Mouse (Mus musculus) mouse trophoblast stem cell (cell line): ENCODE data around the gene Nrde2.

ENCODE experiments used
- in situ Hi-C, 2 experiments: fragments of 300-500 bp; cut with MseI, MboI; formaldehyde crosslinking; loops; 2 replicates in 1 of 2; 3 replicates in 1 of 2; pipeline ENCODE4 v1.15.1; 2025

The Nrde2 gene

DNA sequence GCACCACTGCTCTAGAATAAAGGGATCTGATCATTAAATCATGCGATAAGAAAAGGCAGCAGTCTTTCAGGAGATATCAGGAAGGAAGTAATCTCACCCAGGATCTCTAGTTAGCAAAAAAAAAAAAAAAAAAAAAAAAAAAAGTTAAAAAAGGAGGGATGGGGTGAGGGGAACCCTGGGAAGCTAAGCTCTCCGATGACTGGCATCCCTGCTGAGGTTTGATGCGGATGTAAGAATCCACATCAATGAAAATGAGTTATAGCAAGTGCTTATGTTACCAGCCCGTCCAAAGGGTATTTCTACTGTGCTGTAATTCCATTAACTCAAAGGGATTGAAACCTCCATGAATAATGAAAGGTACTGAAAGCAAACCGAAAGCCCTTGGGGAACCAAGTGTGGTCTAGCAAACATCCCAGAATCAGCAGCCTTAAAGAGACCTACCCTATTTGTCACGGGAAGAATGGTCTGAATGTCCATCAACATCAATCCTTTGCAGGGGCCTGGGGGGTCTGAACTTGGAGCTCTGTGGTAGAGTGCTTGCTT is 19.5 kb upstream of the Nrde2 start:
- in situ Hi-C loops, result no loop called here

DNA sequence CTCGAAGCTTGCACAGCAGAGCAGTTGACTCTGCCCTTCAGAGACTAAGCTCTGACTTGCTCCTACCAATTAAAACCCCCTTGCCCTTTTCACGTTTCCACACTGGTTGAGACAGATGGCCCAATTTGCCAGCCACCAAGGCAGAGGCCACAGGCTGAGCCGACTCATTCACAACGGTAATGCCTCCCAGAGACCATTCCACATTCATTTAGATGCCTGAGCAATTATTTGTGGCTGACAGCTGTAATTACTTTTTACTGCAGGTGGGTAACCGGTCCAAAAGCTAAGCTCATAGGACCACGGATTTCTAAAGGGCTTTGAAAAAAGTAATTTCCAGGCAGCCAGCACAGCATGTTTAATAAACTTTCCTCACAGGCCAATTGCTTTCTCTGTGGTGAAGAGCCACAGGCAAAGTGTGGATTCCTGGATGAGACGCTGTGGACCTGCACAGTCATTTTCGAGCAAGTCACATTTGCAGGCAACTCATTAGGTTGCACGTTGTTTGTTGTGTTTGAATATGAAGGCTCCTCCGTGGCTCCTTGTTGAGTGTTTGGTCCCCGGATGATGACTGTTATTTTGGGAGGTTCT is 17.1 kb upstream of the Nrde2 start:
- in situ Hi-C loops, result no loop called here

DNA sequence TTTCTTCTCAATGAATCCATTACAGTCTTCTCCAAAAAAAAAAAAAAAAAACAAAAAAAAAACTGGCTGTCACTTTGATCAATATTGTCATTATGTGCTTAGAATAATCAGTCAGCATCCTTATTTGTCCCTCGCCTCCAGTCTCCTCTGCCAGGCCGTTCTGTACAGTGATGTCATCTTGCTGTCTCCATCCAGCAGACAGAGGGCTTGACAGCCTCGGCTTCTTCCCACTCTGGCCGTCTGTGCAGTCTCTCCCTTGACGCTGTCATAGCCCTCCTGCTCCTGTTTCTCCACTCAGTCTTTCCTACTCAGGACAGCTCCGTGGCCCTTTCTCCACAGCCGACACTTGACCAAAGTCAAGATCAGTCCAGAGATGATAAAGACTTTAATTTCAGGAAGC is 13.0 kb upstream of the Nrde2 start:
- in situ Hi-C loops, result no loop called here

DNA sequence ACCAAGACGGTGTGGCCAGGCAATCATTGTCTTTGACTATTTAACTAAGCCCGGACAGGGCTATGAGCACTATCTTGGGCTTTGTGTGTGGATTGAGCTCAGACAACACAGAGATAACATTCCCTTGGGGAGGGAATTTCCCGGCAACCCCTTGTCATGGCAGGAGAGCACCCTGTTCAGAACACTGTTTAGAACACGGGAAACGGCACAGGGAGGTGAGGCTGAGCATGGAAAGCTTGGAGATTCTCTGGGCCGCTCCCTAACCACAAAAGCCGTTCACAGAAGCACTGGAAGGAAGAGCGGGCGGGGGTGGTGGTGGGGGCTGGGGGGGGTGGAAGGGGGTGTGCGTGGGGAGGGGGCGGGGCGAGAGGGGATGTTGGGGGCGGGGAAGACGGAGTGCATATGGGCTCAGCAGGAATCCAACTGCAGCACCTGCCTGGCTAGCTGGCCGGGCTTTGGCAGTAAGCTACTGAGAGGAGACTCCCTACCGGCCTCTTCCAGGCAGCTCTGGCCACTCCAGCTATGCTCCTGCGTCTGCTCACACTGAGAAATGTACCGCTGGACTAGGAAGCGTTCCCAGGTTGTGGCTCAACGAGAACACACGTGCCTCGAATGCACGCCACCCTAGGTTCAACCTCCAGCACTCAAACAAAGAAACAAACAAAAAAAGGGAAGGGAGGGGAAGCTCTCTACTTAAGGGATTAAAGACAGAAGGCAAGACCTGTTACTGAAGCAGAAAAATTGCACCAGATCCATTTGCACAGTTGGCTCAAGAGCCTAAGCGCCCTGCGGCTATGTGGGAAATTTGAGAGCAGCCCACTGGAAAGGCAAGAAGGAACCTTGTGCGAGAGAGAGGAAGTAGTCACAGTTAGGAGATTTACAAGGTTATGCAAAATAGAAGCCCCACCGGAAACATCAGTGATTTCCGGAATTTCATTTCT is 8.7 kb upstream of the Nrde2 start:
- in situ Hi-C loops, result no loop called here

DNA sequence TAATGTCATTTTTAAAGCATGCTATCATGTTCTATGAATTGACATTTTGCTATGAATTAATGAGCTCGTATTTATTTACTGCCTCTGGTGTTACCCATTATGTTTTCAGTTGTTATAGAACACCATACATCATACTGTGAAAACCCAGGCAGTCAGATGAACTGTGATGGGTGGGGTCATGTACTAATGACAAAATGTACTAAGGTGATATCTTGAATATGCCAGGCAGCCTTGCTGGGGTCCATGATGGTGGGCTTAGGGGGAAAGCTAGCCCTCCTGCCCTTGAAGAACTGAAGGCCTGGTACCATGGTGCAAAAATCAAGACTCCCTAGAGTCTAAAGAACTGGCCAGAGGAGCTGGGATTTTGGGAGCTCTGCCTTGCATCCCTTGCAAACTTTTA is 8.0 kb upstream of the Nrde2 start:
- in situ Hi-C loops, result no loop called here

DNA sequence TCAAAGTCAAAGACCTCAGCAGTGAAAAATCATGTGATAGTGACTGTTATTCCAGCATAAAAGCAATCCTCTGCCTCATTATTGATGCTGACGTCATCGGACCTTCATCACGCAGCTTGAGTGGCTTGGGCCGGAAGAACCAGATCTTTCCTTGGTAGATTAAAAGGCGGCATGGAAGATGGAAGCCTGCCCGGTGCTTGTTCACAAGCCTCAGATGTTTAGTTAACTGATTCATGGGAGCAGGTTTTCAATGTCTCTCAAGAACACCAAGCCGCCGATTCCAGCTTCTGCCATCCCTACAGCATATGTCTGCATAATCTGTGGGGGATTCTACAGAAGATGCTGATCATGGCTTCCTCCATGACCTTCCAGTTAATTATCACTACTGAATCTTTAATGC is 7.5 kb upstream of the Nrde2 start:
- in situ Hi-C loops, result no loop called here

DNA sequence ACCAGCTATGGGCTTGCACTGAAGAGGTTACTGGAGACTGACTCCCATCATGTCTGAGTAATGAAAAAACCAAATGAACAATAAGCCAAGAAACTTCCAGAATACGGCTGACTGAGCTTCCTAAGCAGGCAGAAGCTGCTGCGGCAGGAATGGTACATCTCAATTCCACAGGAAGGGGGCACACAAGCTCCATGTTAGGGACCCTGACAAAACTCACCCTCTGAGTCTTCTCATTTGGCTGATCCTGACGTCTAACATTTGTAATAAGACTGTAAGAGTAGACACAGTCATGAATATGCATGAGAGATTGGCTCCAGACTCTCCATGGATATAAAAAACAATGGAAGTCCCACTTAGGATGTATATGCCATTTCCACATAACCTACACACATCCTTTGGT is 6.7 kb upstream of the Nrde2 start:
- in situ Hi-C loops, result no loop called here

- in situ Hi-C loops, result no loop called here
Observed at GRCm38 (mm10) chr12:100164991-100165500, 5.6 kb upstream of the Nrde2 start.

- in situ Hi-C loops, result no loop called here
Observed at GRCm38 (mm10) chr12:100152466-100152865, 7.0 kb downstream of the Nrde2 start.

DNA sequence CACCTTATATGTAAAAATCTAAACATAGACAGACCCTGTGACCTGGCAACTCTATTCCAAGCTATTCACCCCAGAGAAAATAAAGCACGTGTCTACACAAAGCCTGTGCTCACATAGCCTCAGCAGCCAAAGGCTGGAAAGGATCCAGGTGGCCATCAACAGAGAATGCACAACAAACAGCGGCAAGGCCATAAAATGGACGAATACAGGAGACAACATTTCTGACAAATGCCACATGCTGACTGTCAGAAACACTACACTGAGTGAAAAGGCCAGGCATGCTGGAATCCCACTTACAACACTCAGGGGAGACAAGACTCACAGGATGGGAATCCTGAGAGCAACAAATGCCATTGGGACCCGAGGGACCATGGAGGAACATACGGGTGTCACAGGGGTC is 15.2 kb downstream of the Nrde2 start:
- in situ Hi-C loops, result no loop called here

DNA sequence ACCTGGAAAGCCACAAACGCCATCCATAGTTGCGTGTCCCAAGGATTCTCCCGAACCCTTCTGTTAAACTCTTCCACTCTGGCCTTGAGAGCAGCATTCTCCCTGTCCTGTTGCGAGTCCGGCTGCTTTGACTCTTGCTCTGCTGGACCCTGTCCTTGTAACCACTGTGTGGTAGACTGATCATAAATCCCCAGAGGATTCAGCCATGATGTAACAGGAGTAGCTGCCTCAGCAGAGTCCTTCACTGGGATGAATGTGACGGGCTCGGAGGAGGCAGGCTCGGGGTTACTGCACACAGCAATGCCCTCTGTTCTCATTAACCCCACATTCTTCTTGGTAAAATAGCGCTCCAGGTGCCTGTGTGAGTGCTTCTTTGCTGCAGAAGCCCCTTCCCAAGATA is 15.7 kb downstream of the Nrde2 start:
- in situ Hi-C loops, result no loop called here

- in situ Hi-C loops, result no loop called here
Observed at GRCm38 (mm10) chr12:100142848-100143523, 16.5 kb downstream of the Nrde2 start.

GRCm38 (mm10) chr12:100135117-100135516 is 24.3 kb downstream of the Nrde2 start:
- in situ Hi-C loops, result no loop called here

- in situ Hi-C loops, result no loop called here
Observed at GRCm38 (mm10) chr12:100134395-100134936, 25.0 kb downstream of the Nrde2 start.

DNA sequence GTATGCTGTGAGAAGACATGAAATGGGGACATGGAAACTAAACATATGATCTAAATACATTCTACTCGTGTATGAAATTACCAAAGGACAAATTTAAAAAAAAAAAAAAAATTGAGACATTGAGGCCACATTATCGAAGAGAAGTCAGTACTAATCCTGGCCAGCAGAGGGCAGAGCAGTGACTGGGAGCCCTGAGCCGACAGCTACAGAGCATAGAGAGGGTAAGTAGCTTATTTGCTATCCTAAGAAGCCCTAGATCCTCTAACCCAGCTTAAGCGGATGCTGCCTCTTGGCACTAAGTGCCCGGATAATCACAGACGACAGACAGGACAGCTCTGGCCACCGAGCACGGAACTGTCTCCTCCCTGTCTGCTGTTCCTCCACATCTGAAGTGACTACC is 27.8 kb downstream of the Nrde2 start:
- in situ Hi-C loops, result no loop called here

GRCm38 (mm10) chr12:100131167-100131566 is 28.3 kb downstream of the Nrde2 start:
- in situ Hi-C loops, result no loop called here

- in situ Hi-C loops, result no loop called here
Observed at GRCm38 (mm10) chr12:100128961-100129360, 30.5 kb downstream of the Nrde2 start.

GRCm38 (mm10) chr12:100128522-100128921 is 30.9 kb downstream of the Nrde2 start:
- in situ Hi-C loops, result no loop called here

GRCm38 (mm10) chr12:100127866-100128480 is 31.5 kb downstream of the Nrde2 start:
- in situ Hi-C loops, result no loop called here

DNA sequence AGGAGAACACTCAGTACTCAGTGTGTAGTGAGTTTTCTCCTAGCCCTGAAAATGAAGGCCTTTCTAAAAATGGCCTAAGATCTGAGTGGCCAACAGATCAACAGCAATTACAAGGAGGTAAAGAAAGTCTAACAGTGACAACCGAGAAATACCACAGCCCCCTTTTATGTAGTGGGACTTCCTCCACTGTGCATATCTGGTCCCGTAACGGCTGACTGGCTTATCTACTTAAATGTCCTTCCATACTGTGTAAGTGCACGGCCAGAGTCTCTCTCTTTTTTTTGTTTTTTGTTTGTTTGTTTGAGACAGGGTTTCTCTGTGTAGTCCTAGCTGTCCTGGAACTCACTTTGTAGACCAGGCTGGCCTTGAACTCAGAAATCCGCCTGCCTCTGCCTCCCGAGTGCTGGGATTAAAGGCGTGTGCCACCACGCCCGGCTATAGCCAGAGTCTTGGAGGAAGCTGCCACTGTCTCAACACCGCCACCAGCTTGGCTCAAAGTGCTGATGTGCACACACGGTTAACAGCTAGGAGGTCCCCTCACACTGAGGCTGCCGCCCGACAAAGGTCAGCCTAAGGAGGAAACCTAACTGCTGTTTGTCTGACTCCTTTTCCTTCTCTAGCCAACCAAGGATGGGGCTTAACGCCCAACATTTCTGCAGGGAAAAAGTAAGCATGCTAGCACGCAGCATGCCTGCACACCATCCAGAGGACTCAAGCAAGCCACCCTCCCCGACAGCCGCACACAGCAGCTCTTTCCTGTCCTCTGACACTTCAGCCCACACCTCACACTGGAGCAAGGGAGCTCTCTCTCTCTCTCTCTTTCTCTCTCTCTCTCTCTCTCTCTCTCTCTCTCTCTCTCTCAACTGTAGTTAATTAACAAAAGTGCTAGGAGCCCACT is 32.2 kb downstream of the Nrde2 start:
- in situ Hi-C loops, result no loop called here
